Mouse (Mus musculus) gastrocnemius, adult 18-20 months (tissue): ENCODE data around the gene Cyb5d1. TPM values are rescaled to one million over a fixed set of nuclear protein-coding genes. Genes with fewer than 3 reads are reported as not detected.

ENCODE experiments used
- DNase-seq: peaks from one replicate; pipeline ENCODE4 v3.0.0; 2021; ENCODE audit warnings: low spot score
- total RNA-seq, 2 experiments: library from RNA; stranded (reverse); gene quantifications; 2 replicates each; pipeline ENCODE4 v1.2.3; 2021

Gene Cyb5d1
- total RNA-seq, 2 experiments from 2014 or later: 29.3 to 33.0 TPM

DNA sequence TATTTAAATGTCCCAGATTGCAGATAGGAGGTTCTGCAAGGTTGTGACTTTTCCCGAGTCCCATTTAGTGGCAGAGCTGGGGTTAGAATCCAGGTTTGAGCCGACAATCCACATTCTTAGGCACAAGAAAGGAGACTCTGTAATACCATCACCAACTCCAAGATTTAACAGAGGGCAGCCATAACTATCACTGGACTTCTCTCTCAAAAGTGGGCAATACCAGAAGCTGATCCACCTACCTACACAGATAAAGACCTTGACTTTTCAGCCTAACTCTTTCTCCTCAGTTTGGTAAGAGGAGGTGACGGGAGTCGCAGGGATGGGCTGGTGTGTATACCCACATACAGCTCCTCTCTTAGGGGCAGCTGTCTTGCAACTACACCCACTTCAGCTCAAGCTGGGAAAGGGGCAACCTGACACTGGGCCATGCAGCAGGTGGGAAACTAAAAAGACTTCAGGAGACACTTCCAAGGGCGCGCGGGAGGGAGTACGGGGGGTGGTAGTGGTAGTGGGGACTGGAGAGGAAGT is 21.6 kb upstream of the Cyb5d1 start:
- DNase-seq: no peak

DNA sequence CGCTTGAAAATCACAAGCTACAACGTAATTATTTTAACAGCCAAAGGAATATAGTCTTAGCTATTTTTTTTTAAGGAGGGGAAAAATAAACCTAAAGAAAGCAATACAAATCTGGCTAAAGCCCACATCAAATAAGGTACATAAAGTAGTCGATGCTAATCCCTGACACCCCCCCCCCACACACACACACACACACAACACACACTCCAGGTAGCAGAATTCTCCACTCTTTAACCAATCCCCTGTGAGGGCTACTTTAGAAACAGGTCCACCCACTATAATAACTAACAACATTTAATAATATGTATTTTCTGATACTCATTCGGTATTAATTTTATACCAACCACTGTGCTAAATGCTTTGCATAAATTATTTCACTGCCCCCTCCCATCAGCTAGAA is 21.1 kb upstream of the Cyb5d1 start:
- DNase-seq: no peak

DNA sequence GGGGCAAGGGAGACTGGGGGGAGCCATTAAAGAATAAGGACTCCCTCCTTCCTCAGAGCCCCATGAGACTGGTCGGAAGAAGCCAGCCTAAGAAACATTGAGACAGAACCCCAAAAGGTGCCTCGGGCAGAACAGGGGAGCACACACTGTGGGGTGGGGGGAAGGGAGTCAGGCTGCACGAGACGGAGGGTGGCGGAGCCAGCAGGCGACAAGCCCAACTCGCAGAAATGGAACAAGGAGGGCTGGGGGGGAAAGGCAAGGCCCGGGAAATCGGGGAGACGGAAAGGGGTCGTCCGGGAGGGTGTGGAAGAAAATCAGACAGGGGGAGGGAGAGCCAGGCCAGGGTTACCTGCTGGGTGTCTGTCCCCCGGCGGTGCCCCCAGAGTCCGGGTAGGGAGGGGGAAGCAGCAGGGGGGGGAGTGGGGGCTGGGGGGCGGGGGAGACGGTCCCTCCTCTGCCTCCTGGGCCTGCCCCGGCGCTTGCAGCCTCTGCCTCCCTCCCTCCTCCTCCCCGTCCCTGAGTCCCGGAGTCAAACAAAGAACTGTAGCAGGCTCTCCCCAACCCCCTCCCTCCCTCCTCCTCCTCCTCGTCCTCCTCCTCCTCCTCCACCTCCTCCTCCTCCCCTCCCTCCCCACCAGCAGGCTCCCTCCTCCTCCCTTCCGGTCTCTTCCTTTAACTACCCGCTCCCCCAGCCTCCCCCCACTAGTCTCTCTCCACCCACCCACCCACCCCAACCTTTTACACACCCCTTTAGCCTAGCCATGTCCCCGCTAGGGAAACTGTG is 20.4 kb upstream of the Cyb5d1 start:
- DNase-seq: no peak

DNA sequence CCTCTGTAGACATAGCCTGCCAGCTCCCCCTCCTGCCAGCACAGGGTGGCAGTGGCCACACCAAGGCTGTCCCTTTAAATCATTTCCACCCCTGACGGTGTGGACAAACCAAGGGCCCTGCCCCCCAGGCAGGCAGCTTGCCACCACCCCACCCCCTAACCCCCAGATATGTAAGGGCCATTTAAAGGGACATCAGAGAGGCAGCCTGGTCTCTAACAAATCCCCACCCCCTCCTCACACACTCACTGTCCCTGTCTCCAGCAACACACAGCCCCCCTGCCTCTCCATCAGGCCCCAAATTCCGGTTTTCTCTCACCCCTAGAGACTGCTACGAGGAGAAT is 19.9 kb upstream of the Cyb5d1 start:
- DNase-seq: peak; percentile 75

DNA sequence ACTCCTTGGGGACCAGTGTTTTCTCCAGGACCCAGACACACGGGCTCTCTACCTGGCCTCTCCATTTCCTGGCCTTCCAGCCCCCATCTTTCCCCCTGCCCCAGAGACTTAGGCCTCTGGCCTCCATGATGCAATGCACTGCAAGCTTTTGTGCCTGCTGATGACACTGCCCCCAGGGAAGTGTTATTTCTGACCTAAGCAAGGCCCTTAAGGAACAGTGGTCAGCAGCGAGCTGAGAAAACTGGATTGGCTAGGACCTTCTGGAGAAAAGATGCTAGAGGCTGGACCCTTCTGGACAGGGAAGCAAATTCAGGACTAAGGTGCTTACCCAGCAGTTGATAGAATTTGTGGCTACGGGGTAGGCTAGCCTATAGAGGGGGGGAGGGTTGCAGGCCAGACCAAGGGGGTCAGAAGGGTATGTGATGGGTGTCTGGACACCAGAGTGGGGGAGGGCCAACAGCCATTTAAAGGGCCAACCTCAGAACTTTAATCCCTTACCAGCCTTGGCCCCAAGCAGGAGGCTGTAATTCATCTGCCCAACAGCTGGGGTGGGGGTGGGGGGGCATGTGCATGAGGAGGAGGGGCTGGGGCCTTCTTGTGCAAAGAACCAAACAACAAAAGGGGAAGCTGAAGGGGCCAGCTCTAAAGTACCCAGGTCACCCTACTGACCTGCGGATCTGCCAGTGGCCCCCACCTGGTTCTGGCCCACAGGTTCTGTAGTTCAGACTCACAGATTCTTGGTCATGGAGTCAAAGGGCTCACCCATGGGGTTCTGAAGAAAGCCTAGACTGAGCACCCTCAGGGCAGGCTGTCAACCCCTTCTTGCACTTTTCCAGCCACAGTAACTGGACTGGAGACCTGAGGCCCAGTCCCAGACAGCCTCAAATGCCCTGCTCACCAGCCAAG is 19.2 kb upstream of the Cyb5d1 start:
- DNase-seq: no peak

DNA sequence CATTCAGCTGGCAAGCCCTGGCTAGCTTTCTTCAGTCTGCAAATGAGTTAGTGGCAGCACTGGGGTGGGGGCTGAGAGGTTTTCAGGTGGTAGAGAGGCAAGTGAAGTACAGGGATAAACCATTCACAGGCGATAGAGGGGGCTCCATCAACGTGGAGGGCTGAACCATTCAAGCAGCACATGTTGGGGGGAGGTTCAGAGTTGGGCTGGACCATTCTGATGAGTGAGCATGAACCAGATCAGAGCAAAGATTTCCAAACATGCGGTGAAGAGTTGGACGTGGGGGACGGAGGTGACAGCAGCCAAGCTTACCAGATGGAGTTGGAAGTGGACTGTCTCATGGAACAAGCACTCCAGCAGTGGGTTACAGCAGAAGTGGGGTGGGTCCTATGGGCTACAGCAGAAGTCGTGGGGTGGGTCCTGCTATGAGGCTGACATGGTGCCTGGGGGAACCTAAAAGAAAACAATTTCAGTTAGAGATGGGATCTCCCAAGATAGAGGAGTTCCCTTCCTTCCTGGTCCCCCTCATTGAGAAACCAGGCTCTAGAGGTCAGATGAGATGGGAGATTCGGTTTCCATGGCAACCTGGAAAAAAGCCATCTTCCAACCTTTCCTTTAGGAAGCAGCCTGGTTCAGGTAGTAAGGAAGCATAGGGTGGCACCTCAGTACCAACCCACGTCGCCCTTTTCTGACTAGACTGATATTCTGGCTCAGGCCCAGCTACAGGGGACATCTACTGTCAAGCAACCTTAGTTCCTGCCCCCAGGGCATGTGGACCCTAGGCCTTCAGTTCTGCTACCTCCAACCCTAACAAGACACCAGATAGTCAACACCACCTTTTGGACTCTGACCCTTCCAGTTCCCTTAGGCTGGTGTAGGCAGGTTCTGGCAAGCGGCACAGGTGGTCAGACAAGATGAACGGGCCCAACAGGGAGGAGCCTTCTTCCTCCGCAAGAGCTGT is 18.1 kb upstream of the Cyb5d1 start, which contains the start of gene Kdm6b:
Gene Kdm6b, minus strand, starts transcription at position 455 of the 961 bp plus-strand sequence.
- peak; percentile 3 for DNase-seq

DNA sequence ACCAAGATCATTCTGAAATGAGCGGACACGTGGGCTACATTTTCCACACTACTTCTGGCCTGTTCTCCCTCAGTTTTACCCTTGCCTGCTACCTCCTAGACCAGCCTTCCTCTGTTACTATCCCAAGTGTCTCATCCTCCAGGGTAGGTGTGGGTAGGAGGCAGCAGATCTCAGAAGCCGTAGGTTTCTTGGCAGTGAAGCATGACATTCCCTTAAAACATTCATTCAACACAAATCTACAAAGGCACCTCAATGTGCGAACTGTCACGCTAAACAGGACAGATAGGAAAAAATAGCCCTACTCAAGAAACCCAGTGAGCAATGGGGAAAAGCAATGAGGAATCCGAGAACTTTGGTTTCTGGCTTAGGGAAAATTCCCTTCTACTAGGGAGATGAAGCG is 17.1 kb upstream of the Cyb5d1 start:
- DNase-seq: peak; percentile 1

DNA sequence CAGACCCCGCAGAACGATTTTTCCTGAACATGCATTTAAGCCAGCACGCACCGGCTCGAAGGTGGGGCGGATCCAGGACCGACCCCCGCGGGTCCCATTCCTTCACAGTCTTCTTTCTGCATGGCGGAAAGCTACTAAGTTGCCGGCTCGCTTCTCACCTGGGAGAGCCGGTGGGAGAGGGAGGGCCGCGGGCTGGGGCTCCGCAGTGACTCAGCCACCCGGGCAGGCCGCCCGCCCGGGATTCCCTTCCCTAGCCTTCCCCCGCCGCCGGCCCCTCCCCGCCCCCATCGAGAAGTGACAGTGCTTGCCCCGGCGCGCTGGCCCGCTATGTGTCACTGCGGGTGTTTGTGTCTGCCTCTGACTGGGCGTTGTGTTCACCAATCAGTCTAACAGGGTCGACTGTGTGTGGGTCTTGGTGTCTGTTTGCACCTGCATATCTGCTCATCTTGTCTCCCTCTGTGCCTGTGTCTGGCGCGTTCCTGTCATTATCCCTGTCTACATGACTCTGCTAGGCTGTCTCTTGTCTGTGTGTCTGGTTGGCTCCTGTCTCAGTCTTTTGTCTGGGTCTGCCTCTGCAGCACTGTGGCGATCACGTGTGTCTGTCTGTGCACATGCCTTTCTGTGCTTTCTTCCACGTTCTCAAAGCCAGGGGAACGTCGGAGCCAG is 16.2 kb upstream of the Cyb5d1 start:
- peak; percentile 80 for DNase-seq

DNA sequence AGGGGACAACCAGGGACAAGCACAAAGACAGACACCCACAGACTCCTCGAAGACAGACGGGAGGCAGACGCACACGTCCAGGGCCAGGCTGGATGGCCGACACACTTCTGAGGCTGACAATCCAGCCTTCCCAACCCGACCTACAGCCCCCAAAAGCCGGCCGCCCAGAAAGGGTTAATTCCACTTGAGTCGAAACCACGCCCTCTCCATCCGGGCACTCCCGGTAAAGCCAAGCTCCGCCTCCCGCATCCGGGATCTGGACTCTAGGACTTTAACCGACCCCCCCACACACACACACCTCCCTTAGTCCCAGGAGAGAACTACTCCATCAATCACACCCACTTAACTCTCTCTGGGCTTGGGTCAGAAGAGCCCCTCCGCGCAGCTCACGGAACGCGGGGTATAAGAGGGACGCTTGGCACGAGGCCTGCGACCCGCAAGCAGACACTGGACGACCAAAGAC is 15.7 kb upstream of the Cyb5d1 start:
- peak; percentile 95 for DNase-seq

DNA sequence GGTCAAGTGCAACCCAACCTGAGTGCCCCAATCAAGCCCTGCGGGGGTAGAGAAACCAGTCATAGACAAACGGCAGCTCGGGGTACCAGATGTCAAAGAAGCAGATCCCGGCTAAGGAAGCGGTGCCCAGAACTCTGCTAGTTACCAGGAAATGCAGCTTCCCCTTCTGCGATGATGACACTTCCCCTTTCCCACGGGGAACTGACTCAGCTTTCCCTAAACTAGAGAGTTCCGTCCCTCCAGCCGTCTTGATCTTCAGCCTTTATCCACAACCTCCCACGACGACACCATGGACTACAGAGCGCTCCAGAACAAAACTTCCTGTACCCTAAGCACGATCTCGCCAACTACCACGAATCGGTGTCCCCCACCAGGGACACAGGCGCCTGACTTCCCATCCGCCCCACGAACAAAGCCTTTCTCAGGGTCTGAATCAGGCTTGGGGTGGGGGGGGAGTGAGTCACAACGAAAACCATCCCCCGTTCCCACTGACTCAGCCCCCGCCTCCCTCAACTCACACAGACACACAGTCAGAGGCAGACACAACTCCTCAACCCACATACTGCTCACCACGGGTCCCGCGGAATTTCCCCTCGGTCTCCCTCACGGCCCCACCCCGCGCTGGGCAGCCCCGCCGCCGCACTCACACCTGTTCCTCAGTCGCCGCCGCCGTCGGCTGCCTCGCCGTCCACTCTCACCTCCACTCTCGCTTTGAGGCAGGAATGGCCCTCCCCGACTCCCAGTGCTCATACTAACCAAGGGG is 15.1 kb upstream of the Cyb5d1 start:
- DNase-seq: peak; percentile 66

DNA sequence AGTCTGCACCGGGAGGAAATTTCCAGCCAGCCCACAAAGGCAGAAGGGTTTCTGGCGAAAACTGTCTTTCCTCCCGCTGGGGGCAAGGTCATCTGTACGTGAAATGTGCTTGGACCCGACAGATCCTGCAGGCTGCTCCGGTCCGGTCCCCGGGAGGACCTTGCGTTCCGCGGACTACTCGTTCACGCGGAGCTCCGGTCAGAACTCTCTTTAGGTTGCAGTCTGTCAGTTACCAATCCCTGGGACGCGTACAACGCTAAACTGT is 14.5 kb upstream of the Cyb5d1 start:
- DNase-seq: no peak

DNA sequence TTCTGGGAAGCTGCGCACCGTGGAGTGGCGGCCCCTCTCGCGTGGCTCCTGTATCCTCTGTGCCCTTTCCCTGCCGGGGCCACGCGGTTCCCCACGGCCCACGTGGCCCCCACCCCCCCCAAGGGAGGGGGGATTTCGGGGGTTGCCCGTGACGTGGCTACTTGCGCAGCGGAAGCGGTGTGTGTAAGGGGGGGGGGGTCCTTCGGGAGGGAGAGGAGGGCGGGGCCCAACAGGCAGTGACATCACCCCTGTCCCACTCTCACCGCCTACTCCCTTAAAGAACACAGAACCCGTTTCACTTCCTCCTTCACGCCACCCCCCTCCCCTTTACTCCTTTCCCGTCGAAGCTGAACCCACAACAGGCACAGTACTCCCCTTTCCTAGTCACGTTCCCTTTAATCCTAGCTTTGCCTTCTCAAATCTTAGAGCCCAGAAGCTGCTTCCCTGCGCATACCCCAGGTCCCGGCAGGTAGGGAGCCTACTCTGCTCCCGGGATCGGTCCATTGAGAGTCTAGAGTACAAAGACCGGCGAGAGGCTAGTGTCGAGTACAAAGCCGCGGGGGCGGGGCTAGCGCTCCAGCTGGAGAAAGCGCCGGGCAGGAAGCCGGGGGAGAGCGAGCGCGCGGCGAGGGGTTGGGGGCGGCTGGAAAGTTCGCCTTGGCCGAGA is 14.1 kb upstream of the Cyb5d1 start:
- DNase-seq: peak; percentile 64

DNA sequence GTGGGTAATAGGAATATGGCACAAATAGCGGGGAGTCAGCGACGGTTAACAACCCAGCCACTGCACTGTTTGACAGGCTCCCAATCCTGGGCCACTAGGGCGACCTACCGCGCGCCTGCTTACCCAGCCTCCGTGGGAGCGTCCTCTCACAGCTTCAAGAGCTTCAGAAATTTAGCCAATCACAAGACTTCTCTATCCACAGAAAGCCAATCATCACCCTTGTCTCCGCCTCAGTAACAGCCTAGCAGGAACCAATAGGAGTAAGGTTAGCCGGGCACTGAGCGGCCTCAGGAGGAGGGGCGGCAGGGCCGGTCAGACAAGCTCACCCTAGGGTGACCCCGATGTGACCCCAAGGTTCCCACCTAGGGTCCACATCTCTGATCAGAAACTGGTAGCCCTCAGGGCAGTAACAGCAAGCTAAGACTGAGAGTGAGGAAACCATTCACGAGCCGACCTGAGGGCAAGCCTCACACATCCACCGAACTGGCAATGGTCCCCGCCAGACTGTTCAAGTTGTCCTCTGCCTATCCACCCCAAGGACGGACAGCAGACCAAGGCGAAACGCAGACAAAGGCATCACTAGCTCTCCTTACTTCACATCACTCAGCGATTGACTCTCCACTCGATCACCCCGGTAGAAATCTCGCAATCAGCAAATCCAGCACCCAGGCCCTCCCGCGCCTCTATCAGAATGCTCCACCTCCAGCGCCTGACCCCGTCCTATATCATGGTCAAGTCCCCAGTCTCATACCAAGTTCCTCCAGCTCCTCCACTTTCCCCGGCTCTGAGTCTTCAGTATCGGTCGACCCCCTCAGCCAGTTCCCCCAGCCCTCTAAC is 13.3 kb upstream of the Cyb5d1 start:
- peak; percentile 87 for DNase-seq

DNA sequence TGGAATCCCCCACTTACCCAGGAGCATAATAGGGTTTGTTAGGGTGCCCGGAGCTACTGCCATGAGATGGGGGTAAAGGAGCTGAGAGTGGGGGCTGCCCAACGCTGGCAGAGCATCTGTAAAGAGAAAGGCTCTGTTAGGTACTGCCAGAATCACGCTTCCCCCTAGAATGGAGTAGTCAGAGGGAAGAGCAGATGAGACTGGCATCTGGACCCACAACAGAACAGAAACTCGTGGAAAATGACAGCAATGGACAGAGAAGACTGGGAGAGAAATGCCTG is 12.2 kb upstream of the Cyb5d1 start:
- no peak for DNase-seq

DNA sequence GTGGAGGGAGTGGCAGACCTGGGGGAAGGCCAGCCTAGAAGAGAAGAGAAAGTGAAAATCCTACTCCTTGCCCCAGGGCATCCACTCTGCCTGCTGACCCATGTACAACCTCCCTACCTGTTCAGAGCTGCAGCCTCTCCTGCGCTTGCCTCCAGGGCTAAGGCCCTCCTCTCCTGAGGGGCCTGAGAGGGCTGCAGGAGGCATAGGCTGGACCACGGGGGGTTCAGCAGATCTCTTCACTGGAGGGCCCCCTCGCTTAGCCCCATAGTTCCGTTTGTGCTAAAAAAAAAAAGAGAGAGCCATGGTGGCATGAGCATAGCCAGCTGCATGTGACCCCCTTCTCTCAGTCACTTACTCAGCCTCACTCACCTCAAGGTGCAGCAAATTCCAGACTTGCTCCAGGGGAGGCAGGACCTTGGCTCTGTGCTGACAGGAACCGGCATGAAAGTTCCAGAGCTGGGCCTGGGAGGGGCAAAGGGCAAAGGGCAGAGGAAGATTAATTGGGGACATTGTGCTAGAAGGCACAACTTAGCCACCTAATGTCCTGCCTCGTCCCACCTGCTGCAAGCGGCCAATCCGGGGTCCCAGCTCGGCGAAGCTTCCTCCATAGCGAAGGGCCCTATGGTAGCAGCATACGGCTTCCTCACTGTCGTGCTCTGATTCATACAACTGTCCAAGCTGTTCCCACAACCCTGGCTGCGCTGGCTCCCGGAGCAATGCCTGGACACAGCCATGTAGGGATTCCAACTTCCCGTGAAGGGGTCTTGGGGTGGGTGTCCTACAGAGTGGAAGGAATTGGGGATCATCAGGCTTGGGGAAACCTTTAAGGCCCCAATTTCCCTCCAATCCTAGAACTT is 11.7 kb upstream of the Cyb5d1 start:
- DNase-seq: peak; percentile 1

DNA sequence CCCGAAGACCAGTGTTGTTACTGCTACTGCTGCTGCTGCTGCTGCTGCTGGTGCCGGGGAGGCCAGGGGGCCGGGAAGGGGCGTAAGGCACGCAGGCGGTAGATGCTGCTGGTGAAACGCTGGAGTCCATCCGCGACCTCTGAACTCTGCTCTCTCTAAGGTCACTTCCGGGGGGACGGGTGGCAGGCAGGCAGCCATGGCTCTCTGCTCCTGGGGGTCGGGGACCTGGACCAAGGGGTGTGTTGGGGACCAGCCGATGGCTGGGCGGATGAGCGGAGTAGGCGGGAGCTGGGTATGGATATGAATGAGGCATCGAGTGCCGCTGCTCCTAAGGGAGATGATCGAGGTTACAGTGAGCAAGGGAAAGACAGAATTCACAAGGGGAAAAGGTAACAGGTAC is 10.9 kb upstream of the Cyb5d1 start:
- peak; percentile 3 for DNase-seq

DNA sequence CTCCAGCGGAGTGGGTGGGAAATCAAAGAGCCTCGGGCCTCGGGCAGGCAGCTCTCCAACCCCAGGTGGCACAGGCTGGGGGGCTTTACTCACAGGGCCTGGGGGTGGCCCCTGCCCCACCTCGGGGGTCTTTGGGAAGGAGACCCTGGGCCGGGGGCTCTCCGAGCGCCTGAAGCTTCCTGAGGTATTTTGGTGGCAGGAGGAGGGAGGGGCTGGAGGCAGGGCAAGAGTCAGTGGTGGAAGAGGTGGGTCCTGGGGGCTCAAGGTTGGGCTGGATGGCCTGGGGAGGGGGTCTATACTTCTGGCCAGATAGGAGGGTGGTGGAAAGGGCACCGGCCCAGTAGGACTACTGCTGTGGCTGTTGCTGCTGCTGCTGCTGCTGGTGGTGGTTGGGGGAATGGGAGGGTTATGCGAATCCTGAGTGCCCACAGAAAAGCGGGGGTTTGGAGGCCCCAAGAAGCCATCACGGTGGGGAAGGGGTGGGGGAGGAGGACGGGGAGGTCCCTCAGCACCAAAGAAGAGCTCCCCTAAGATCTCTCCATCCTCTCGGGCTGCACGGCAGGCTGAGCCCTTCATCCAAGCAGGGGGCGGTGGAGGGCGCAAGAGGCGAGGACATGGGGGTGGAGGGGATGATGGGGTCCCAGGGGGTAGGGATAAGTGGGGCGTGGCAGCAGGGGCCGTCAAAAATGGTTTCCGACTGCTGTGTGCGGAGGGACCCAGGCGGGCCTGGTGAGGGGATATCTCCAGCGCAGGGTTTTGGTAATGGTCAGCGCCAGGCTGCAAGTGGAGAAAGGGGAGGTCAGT is 10.2 kb upstream of the Cyb5d1 start:
- peak; percentile 1 for DNase-seq
